Mouse (Mus musculus): ENCODE results near the gene Map3k21.

Map3k21 gene

GRCm38 (mm10) chr8:125980826-125981225 is 70.6 kb downstream of the Map3k21 start:
- DNase-seq, result peak in 1 of 2 experiments; percentile 74

GRCm38 (mm10) chr8:125983515-125983914 is 73.3 kb downstream of the Map3k21 start:
- no peak for DNase-seq

- no peak for DNase-seq
Measured at GRCm38 (mm10) chr8:125984140-125984539, 73.9 kb downstream of the Map3k21 start.

GRCm38 (mm10) chr8:125985364-125985763 is 75.1 kb downstream of the Map3k21 start:
- DNase-seq, result no peak

- no peak for DNase-seq
Measured at GRCm38 (mm10) chr8:125986999-125987589, 76.8 kb downstream of the Map3k21 start.

GRCm38 (mm10) chr8:125987996-125988395 is 77.7 kb downstream of the Map3k21 start:
- no peak for DNase-seq

- DNase-seq, result no peak
Measured at GRCm38 (mm10) chr8:125993636-125994035, 83.4 kb downstream of the Map3k21 start.

- DNase-seq, result peak; percentile 87 to 93
Measured at GRCm38 (mm10) chr8:125995101-125995986, 85.1 kb downstream of the Map3k21 start, which contains the start of gene Kcnk1. TSS of gene Kcnk1 (plus strand) at chr8:125995170.

- DNase-seq, result peak; percentile 66 to 79
Measured at GRCm38 (mm10) chr8:125996031-125996839, 86.0 kb downstream of the Map3k21 start.

- peak; percentile 49 to 64 for DNase-seq
Measured at GRCm38 (mm10) chr8:125996980-125997379, 86.7 kb downstream of the Map3k21 start.
